Mouse (Mus musculus): Measurements from ENCODE around the gene Ache. TPM values are rescaled to one million over a fixed set of nuclear protein-coding genes. Genes with fewer than 3 reads are reported as not detected.

The Ache gene
- total and polyA plus RNA-seq, 3 experiments, result 7.4 to 168 (median 46.4) TPM

DNA sequence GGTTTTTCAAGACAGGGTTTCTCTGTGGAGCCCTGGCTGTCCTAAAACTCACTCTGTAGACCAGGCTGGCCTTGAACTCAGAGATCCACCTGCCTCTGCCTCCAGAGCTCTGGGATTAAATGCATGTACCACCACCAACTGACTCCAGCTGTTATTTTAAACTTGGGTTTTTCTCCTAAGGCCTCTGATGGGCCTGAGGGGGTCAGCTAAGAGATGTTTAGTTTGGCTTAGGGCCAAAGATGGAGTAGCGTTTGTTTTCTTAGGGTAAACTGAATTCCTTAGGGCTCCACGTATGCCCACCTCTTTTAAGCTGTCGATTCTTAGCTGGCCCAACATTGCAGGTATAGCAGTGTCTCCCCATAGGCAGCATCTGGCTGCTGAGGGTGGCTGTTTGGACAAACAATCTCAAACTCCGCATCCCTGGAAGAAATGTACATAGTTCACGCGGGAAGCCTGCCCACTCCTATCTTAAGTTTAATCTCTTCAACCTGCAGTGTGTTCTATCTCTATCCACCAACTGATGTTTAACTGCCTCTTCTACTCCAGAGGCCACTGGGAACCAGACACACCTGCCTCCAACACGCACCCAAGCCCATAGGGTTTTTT is 55.2 kb downstream of the Ache start:
- H3K4me1 ChIP-seq (ENCODE audit: insufficient read depth, low read depth, low read length), result peaks cover 22% of the 10 kb centered on the region
- no peaks in the 10 kb centered on the region for H3K9me3 ChIP-seq (replicated peaks)
- TF ChIP-seq GATA1 (IDR thresholded peaks at IDR 0.05; ENCODE audit: borderline replicate concordance, low read length), result no peak
- no peak for TF ChIP-seq TAL1 (conservative IDR thresholded peaks at IDR 0.05; ENCODE audit: low read depth, low read length)
- TF ChIP-seq CTCF (IDR thresholded peaks at IDR 0.05; ENCODE audit: low read depth, low read length), result no peak
- TF ChIP-seq POLR2AphosphoS5 (IDR thresholded peaks at IDR 0.05; ENCODE audit: insufficient replicate concordance, low read depth, low read length), result no peak
- TF ChIP-seq GATA2 (IDR thresholded peaks at IDR 0.05; ENCODE audit: borderline replicate concordance, low read depth, low read length), result no peak
- H3K27me3 ChIP-seq (ENCODE audit: insufficient read depth, low read length), result peaks cover 26% of the 10 kb centered on the region
- DNase-seq (ENCODE audit: low spot score) (no peak), ATAC-seq (ENCODE audit: extremely low read depth, insufficient number of reproducible peaks, low FRiP score, poor library complexity, severe bottlenecking) (no peak)
- no peak overlapping the region for H3K4me3 ChIP-seq (ENCODE audit: low read depth, low read length)
- no peaks in the 10 kb centered on the region for H3K36me3 ChIP-seq (replicated peaks)

GRCm38 (mm10) chr5:137343412-137343811 is 56.1 kb downstream of the Ache start:
- DNase-seq (ENCODE audit: low spot score), result no peak
- H3K36me3 ChIP-seq (replicated peaks), result no peaks in the 10 kb centered on the region
- no peak overlapping the region for H3K4me3 ChIP-seq (ENCODE audit: low read depth, low read length)
- peaks cover 20% of the 10 kb centered on the region for H3K4me1 ChIP-seq (ENCODE audit: insufficient read depth, low read depth, low read length)
- H3K27me3 ChIP-seq (ENCODE audit: insufficient read depth, low read length), result peaks cover 31% of the 10 kb centered on the region
- TF ChIP-seq GATA2 (IDR thresholded peaks at IDR 0.05; ENCODE audit: borderline replicate concordance, low read depth, low read length) (no peak), TAL1 (conservative IDR thresholded peaks at IDR 0.05; ENCODE audit: low read depth, low read length) (no peak)
- no peaks in the 10 kb centered on the region for H3K9me3 ChIP-seq (replicated peaks)
- ATAC-seq (ENCODE audit: extremely low read depth, insufficient number of reproducible peaks, low FRiP score, poor library complexity, severe bottlenecking), result no peak

DNA sequence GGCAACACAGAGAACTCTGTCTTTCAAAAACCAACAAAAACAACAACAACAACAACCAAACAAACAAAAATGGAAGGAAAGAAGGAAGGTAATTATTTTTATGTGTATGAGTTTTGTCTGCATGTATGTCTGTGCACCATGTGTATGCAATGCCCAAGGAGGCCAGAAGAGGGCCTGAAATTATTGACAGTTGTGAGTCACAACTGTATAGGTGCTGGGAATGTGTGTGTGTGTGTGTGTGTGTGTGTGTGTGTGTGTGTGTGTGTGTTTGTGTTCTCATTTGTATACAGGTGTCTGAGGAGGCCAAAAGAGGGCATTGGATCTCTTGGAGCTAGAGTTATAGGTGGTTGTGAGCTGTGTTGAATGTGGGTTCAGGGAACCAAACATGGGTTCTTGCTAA is 56.5 kb downstream of the Ache start:
- ATAC-seq (ENCODE audit: extremely low read depth, insufficient number of reproducible peaks, low FRiP score, poor library complexity, severe bottlenecking) (no peak), DNase-seq (ENCODE audit: low spot score) (no peak)
- no peak for TF ChIP-seq POLR2AphosphoS5 (IDR thresholded peaks at IDR 0.05; ENCODE audit: insufficient replicate concordance, low read depth, low read length)
- TF ChIP-seq CTCF (IDR thresholded peaks at IDR 0.05; ENCODE audit: low read depth, low read length), result no peak
- TF ChIP-seq GATA2 (IDR thresholded peaks at IDR 0.05; ENCODE audit: borderline replicate concordance, low read depth, low read length), result no peak
- no peak for TF ChIP-seq GATA1 (IDR thresholded peaks at IDR 0.05; ENCODE audit: borderline replicate concordance, low read length)
- no peak for TF ChIP-seq TAL1 (conservative IDR thresholded peaks at IDR 0.05; ENCODE audit: low read depth, low read length)
- Histone ChIP-seq H3K4me1 (ENCODE audit: insufficient read depth, low read depth, low read length) (peaks cover 15% of the 10 kb centered on the region), H3K4me3 (ENCODE audit: low read depth, low read length) (no peak overlapping the region), H3K9me3 (replicated peaks) (no peaks in the 10 kb centered on the region), H3K36me3 (replicated peaks) (no peaks in the 10 kb centered on the region), H3K27me3 (ENCODE audit: insufficient read depth, low read length) (peaks cover 35% of the 10 kb centered on the region)

Other genes with a start within 250 kb of the Ache start
- 36.8 and 37.5 TPM in 2 replicates for gene Ap1s1, start 241.4 kb upstream of the Ache start, total RNA-seq (2014; fragmentation: Nextera tagmentation)
- gene Ap1s1, start 241.4 kb upstream of the Ache start, total RNA-seq (2017), result 104 and 115 TPM in 2 replicates
- gene Ap1s1, start 241.4 kb upstream of the Ache start, polyA plus RNA-seq (2012), result 136 and 173 TPM in 2 replicates
- gene Serpine1, start 215.3 kb upstream of the Ache start, total RNA-seq (2014; fragmentation: Nextera tagmentation), result 76.9 and 92.3 TPM in 2 replicates
- 18.6 and 20.4 TPM in 2 replicates for gene Serpine1, start 215.3 kb upstream of the Ache start, total RNA-seq (2017)
- 1.1 and 1.9 TPM in 2 replicates for gene Serpine1, start 215.3 kb upstream of the Ache start, polyA plus RNA-seq (2012)
- 29.7 and 55.3 TPM in 2 replicates for gene Trim56, start 171.3 kb upstream of the Ache start, total RNA-seq (2014; fragmentation: Nextera tagmentation)
- gene Trim56, start 171.3 kb upstream of the Ache start, total RNA-seq (2017), result 25.8 and 34.1 TPM in 2 replicates
- gene Trim56, start 171.3 kb upstream of the Ache start, polyA plus RNA-seq (2012), result 16.7 and 19.2 TPM in 2 replicates
- gene Muc3, start 138.2 kb upstream of the Ache start, total RNA-seq (2014; fragmentation: Nextera tagmentation), result not detected in 2 replicates
- gene Muc3, start 138.2 kb upstream of the Ache start, total RNA-seq (2017), result 0.12 TPM in 1 of 2 replicates, not detected in the other
- not detected in 2 replicates for gene Muc3, start 138.2 kb upstream of the Ache start, polyA plus RNA-seq (2012)
- gene Muc3a, start 75.1 kb upstream of the Ache start, total RNA-seq (2014; fragmentation: Nextera tagmentation), result 0.98 TPM in 1 of 2 replicates, not detected in the other
- 0.17 TPM in 1 of 2 replicates, not detected in the other for gene Muc3a, start 75.1 kb upstream of the Ache start, total RNA-seq (2017)
- gene Muc3a, start 75.1 kb upstream of the Ache start, polyA plus RNA-seq (2012), result not detected in 2 replicates
- 17.9 and 24.7 TPM in 2 replicates for gene Ufsp1, start 7.1 kb downstream of the Ache start, total RNA-seq (2014; fragmentation: Nextera tagmentation)
- gene Ufsp1, start 7.1 kb downstream of the Ache start, total RNA-seq (2017), result 11.7 and 13.8 TPM in 2 replicates
- gene Ufsp1, start 7.1 kb downstream of the Ache start, polyA plus RNA-seq (2012), result 29.7 and 29.9 TPM in 2 replicates
- gene Srrt, start 20.2 kb downstream of the Ache start, total RNA-seq (2014; fragmentation: Nextera tagmentation), result 167 and 243 TPM in 2 replicates
- 185 and 189 TPM in 2 replicates for gene Srrt, start 20.2 kb downstream of the Ache start, total RNA-seq (2017)
- gene Srrt, start 20.2 kb downstream of the Ache start, polyA plus RNA-seq (2012), result 329 and 331 TPM in 2 replicates
- gene Trip6, start 26.9 kb downstream of the Ache start, total RNA-seq (2014; fragmentation: Nextera tagmentation), result 21.7 and 25.5 TPM in 2 replicates
- 4.6 and 8.8 TPM in 2 replicates for gene Trip6, start 26.9 kb downstream of the Ache start, total RNA-seq (2017)
- gene Trip6, start 26.9 kb downstream of the Ache start, polyA plus RNA-seq (2012), result 57.8 and 77.7 TPM in 2 replicates
- gene Slc12a9, start 46.1 kb downstream of the Ache start, total RNA-seq (2014; fragmentation: Nextera tagmentation), result 5.9 and 8.1 TPM in 2 replicates
- 2.3 and 3.1 TPM in 2 replicates for gene Slc12a9, start 46.1 kb downstream of the Ache start, total RNA-seq (2017)
- gene Slc12a9, start 46.1 kb downstream of the Ache start, polyA plus RNA-seq (2012), result 4.1 and 5.3 TPM in 2 replicates
- gene Ephb4, start 62.6 kb downstream of the Ache start, total RNA-seq (2014; fragmentation: Nextera tagmentation), result not detected in 2 replicates
- gene Ephb4, start 62.6 kb downstream of the Ache start, total RNA-seq (2017), result under 0.01 and 0.05 TPM in 2 replicates
- 0.07 TPM in 2 replicates for gene Ephb4, start 62.6 kb downstream of the Ache start, polyA plus RNA-seq (2012)
- gene Zan, start 189.5 kb downstream of the Ache start, total RNA-seq (2014; fragmentation: Nextera tagmentation), result not detected in 2 replicates
- gene Zan, start 189.5 kb downstream of the Ache start, total RNA-seq (2017), result 0.12 and 0.22 TPM in 2 replicates
- 0.02 TPM in 1 of 2 replicates, not detected in the other for gene Zan, start 189.5 kb downstream of the Ache start, polyA plus RNA-seq (2012)
- gene Pop7, start 215.0 kb downstream of the Ache start, total RNA-seq (2014; fragmentation: Nextera tagmentation), result 9.0 and 14.1 TPM in 2 replicates
- 29.3 and 33.2 TPM in 2 replicates for gene Pop7, start 215.0 kb downstream of the Ache start, total RNA-seq (2017)
- 39.8 and 55.7 TPM in 2 replicates for gene Pop7, start 215.0 kb downstream of the Ache start, polyA plus RNA-seq (2012)
- 23.2 and 30.3 TPM in 2 replicates for gene Gigyf1, start 231.0 kb downstream of the Ache start, total RNA-seq (2014; fragmentation: Nextera tagmentation)
- gene Gigyf1, start 231.0 kb downstream of the Ache start, total RNA-seq (2017), result 6.8 and 7.0 TPM in 2 replicates
- gene Gigyf1, start 231.0 kb downstream of the Ache start, polyA plus RNA-seq (2012), result 49.0 and 50.4 TPM in 2 replicates
- gene Epo, start 245.7 kb downstream of the Ache start, total RNA-seq (2014; fragmentation: Nextera tagmentation), result not detected in 2 replicates
- not detected in 2 replicates for gene Epo, start 245.7 kb downstream of the Ache start, total RNA-seq (2017)
- not detected in 2 replicates for gene Epo, start 245.7 kb downstream of the Ache start, polyA plus RNA-seq (2012)
- 229 and 302 TPM in 2 replicates for gene Gnb2, start 246.0 kb downstream of the Ache start, total RNA-seq (2014; fragmentation: Nextera tagmentation)
- gene Gnb2, start 246.0 kb downstream of the Ache start, total RNA-seq (2017), result 255 and 347 TPM in 2 replicates
- gene Gnb2, start 246.0 kb downstream of the Ache start, polyA plus RNA-seq (2012), result 501 and 571 TPM in 2 replicates

All from G1E (cell line).